Mouse (Mus musculus) monocyte, adult 2 months (primary cell): ENCODE measurements around the gene Syt12.

Experiments used
- DNase-seq, 2 experiments: peaks; one replicate each; pipeline ENCODE4 v3.0.0; 2022; ENCODE audit warnings: low spot score in 2 of 2, low read depth in 1 of 2

The Syt12 gene

DNA sequence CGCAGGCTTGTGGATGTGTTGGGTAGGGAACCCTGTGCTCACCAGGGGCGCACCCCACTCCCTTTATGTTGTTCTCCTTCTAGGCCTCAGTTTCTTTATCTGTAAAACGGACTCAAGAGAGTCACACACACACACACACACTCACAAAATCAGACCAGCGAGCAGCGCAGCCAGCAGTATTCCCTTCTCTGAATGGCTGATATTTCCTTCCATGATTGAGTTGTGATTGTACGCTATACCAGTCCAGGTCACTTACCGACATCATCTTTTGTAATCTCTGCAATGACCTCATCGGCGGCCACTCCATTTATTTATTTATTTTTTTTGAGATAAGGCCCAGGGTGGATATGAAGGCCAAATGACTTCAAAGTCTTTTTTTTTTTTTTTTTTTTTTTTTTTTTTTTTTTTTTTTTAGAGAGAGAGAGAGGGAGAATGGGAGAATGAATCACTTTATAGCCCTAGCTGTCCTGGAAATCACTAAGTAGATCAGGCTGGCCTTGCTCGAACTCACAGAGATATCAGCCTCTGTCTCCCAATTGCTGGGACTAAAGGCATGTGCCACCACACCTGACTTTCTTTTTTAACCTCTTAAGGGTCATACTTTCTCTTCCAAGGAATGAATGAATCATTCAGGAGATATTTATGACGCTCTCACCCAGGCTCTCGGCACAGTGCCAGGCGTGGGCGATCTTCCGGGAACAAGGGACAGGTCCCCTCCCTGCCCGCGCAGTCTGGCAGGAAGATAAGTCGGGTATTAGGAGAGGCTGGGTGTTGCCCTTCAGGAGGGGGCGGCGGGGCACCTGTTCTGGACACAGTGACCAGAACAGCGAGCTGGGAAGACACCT lies at the start of gene Syt12:
TSS of gene Syt12 (minus strand) at position 103 of the 845 bp plus-strand sequence.
- DNase-seq = no peak

GRCm38 (mm10) chr19:4521426-4522050 lies 44.3 kb upstream of the Syt12 start:
- DNase-seq = no peak

- DNase-seq = no peak
Measured at GRCm38 (mm10) chr19:4517483-4517882, 40.2 kb upstream of the Syt12 start.

- DNase-seq = no peak
Measured at GRCm38 (mm10) chr19:4516288-4516687, 39.0 kb upstream of the Syt12 start.

- no peak for DNase-seq
Measured at GRCm38 (mm10) chr19:4515746-4516145, 38.5 kb upstream of the Syt12 start.

- no peak for DNase-seq
Measured at GRCm38 (mm10) chr19:4513236-4513858, 36.1 kb upstream of the Syt12 start.

GRCm38 (mm10) chr19:4511116-4511841 lies 34.0 kb upstream of the Syt12 start:
- DNase-seq = no peak

- peak; percentile 98 to 99 for DNase-seq
Measured at GRCm38 (mm10) chr19:4509986-4510963, 33.0 kb upstream of the Syt12 start, which contains the start of gene Pcx. Pcx (plus strand) TSS chr19:4510472.

- DNase-seq = no peak
Measured at GRCm38 (mm10) chr19:4507746-4508145, 30.5 kb upstream of the Syt12 start.

GRCm38 (mm10) chr19:4504830-4505229 lies 27.6 kb upstream of the Syt12 start:
- DNase-seq = no peak

GRCm38 (mm10) chr19:4502701-4503100 lies 25.5 kb upstream of the Syt12 start:
- no peak for DNase-seq

DNA sequence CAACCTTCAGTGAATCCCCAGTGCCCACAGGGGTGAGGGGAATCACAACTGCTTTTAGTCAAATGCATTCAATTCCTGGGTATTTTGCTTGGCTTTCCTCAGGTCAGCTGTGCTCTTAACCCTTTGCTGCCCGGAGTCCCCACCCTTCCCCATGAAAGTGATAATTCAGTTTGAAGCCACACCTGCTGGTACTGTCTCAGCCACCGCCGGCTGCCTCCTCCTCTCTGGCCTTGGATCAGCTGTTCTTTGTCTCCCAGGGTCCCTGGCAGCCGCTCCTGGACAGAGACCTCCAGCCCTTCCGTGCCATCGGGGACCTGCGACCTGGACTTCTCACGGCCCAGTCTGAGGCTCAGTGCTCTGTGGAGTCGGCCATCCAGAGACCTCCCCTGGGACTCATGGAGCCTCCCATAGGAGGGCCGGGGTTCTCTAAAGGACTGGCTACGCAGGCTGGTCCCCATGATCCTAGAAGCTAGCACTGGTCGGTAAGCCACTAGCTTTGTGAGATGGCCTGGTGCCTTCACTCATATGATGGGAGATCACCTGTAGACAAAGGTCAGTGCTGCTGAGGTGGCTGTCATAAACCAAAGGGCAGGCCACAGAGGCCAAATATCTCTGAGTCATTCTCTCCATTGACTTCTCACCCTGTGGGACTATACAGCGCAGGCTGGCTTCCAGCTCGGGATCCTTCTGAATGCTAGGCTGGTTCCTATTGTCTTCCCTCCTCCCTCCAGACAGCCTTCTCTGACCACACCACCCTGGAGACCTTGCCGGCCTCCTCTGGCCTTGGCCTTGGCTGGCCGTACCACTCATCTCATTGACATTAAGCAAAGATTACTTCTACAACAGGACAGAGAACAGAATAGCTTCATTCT lies 21.1 kb upstream of the Syt12 start, which contains the start of gene 2010003K11Rik:
TSS of gene 2010003K11Rik (minus strand) at position 522 of the 872 bp plus-strand sequence.
- DNase-seq = no peak

DNA sequence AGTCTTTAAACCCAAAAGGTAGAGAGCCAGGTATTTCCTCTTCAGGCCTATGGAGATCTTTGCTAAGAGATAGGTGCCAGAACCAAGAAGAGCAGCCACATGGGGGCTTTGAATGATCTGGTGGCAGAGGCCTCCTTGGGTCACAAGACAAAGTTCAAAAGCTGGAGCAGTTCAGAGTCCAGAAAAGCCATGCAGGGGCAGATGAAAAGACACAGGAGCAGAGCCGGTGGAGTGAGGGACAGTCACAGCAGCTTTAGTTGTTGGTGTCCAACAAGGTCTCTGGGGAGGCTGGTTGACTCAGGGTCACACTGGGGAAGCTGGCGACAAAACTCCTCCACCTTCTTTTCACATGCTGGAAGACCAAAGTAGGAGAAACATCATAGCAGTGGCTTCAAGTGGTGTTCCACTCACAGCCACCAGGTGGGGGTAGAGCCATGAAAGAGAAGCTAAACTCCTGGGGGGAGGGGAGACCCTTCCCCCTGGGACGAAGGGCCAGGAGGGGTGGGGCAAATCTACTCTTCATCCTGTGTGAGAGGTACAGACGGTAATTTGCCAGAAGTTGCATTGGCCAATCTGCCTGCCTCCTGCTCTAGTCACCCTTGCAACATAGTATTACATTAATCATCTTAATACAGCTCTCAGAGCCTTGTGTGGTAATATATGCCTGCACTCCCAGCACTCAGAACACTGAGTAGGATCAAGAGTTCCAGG lies 20.2 kb upstream of the Syt12 start:
- peak in 1 of 2 experiments; percentile 24 for DNase-seq

- DNase-seq = no peak
Measured at GRCm38 (mm10) chr19:4496535-4497262, 19.5 kb upstream of the Syt12 start.

GRCm38 (mm10) chr19:4495814-4496213 lies 18.6 kb upstream of the Syt12 start:
- DNase-seq = no peak

GRCm38 (mm10) chr19:4494707-4495106 lies 17.5 kb upstream of the Syt12 start:
- no peak for DNase-seq

DNA sequence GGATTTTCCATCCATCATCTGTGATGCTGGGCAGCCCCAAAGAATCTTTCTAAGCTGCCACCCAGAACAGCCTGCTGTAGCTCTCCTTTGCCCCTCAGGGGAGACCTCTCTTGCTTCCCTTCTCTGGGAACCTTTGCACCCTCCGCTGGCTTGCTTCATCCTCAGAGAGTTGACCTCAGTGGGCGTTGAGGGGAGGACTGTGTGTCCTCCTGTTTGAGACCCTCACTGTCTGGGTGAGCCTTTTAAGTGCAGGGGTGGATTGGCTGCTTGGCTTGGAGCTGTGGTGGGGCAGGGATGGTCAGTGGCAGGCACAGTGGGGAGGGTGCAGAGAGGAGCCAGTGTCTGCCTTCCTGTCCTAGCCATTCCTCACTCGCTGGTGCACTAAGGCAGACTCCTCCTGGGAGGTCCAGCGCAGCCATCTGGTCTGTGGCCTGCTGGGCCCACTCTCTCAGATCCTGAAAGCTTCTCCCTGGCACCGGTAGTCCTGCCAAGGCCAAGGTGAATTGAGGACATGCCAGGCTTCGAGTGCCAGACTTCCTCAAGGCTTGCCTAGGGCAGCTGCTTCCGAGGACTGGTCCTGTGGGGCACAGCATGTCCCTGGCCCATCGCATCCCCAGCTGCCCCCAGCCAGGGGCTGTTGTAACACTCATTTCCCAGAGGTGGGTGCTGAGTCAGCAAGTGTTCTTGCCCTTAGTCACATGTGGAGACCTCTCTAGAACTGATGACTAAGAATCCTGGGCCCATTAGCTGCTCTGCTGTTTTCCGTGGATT lies 15.5 kb upstream of the Syt12 start:
- no peak for DNase-seq
